Mouse (Mus musculus): Measurements from ENCODE around the gene Tlx2.

Gene Tlx2

DNA sequence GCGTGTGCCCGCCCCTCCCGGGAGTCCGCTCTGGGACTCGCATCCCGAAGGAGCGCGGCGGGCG is at the start of gene Tlx2:
Gene Tlx2, minus strand, starts transcription at position 47 of the 64 bp plus-strand sequence.
- DNase-seq (ENCODE audit: low spot score) = no peak

DNA sequence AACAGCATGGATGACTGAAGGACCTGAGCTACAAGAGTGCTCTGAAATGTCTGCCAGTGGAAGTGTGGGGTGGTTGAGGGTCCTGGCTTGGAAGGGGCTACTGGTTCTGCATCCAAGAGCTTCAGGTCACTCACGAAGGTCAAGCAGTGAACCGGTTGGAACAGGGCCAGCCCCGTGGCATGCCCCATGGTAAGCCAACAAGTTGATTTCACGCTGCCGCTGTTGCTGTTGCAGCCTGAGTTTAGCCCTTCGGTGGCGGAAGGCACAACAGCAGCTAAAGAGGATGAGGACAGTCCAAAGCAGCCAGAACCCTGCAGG is 49.6 kb upstream of the Tlx2 start:
- no peak for DNase-seq (ENCODE audit: low spot score)

GRCm38 (mm10) chr6:83118825-83119733 is 49.0 kb upstream of the Tlx2 start:
- DNase-seq (ENCODE audit: low spot score) = no peak

DNA sequence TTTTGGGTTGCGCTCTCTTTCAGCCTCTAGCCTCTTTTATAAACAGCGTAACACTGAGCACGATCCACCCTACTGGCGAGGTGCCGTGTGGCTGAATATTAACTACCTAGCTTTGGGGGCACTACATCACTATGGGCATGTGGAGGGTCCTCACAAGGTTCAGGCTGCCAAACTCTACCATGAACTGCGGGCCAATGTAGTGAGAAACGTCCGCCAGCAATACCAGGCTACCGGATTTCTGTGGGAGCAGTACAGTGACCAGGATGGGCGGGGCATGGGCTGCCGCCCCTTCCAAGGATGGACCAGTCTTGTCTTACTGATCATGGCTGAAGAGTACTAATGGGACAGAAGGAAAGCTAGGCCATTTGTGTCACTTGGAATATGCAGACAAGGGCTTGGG is 48.3 kb upstream of the Tlx2 start:
- no peak for DNase-seq (ENCODE audit: low spot score)

- peak; percentile 12 for DNase-seq (ENCODE audit: low spot score)
Measured at GRCm38 (mm10) chr6:83117616-83118015, 47.5 kb upstream of the Tlx2 start.

DNA sequence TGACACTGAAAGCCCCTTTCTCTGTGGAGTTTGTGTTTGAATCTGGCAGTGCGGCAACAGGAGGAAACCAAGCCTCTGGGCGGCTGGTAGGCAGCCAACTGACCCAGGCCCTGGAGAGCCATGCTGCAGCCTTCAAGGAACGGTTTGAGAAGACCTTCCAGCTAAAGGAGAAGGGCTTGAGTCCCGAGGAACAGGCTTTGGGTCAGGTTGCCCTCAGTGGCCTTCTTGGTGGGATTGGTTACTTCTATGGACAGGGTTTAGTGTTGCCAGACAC is 47.0 kb upstream of the Tlx2 start:
- no peak for DNase-seq (ENCODE audit: low spot score)

DNA sequence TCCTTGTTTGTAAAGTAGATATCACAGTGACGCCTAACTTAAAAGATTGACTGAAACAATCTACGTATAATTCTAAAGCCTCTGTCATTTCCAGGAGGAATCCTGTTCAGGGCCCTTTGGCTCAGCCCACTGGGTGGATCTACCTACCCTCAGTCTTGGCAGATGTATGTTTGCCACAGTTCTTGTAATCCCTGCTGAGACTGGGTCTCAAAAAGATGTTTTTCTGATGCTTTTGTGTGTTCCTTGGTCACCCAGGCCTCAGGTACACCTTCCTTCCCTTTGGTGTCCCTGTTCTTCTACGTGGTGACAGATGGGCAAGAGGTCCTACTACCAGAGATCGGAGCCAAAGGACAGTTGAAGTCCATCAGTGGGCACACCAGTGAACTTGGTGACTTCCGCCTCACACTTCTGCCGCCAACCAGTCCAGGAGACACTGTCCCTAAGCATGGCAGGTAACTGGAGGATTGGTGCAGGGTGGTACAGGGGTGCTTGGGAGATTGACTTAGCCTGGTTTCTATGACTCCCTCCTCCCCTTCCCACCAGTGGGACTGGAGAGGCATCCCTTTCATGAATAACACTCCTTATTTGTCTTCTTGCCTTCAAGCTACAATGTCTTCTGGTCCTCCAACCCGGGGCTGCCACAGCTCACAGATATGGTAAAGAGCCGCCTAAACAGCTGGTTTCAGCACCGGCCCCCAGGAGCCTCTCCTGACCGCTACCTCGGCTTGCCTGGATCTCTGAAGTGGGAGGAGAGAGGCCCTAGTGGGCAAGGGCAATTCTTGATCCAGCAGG is 46.5 kb upstream of the Tlx2 start:
- DNase-seq (ENCODE audit: low spot score) = no peak

DNA sequence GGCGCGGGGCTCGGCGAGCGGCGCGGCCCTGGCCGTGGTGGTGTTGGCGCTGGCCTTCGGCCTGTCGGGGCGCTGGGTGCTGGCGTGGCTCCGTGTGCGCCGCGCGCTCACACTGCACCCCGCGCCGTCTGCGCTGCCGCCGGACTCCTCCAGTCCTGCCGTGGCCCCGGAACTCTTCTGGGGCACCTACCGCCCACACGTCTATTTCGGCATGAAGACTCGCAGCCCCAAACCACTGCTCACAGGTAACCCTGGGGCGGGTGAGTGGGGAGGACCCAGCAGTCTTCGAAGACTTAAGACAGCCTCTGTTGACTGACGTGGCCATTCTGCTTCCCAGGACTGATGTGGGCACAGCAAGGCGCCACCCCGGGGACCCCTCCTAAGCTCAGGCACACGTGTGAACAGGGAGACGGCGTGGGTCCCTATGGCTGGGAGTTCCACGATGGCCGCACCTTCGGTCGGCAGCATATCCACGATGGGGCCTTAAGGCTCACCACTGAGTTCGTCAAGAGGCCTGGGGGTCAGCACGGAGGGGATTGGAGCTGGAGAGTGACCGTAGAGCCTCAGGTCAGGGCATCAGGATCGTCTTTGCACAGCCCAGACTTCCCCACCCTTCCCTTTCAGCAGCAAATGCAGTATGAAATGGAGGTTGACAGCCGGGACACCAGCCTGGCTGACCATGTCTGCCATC is 45.7 kb upstream of the Tlx2 start:
- peak; percentile 50 for DNase-seq (ENCODE audit: low spot score)

GRCm38 (mm10) chr6:83115011-83115671 is 45.0 kb upstream of the Tlx2 start, which contains the start of gene Mogs:
Gene Mogs, plus strand, starts transcription at chr6:83115496.
- peak; percentile 90 for DNase-seq (ENCODE audit: low spot score)

GRCm38 (mm10) chr6:83111510-83112136 is 41.5 kb upstream of the Tlx2 start:
- DNase-seq (ENCODE audit: low spot score) = no peak

GRCm38 (mm10) chr6:83108762-83109668 is 38.9 kb upstream of the Tlx2 start, which contains the start of gene Mrpl53:
Gene Mrpl53, plus strand, starts transcription at chr6:83109040.
- DNase-seq (ENCODE audit: low spot score) = peak; percentile 83

DNA sequence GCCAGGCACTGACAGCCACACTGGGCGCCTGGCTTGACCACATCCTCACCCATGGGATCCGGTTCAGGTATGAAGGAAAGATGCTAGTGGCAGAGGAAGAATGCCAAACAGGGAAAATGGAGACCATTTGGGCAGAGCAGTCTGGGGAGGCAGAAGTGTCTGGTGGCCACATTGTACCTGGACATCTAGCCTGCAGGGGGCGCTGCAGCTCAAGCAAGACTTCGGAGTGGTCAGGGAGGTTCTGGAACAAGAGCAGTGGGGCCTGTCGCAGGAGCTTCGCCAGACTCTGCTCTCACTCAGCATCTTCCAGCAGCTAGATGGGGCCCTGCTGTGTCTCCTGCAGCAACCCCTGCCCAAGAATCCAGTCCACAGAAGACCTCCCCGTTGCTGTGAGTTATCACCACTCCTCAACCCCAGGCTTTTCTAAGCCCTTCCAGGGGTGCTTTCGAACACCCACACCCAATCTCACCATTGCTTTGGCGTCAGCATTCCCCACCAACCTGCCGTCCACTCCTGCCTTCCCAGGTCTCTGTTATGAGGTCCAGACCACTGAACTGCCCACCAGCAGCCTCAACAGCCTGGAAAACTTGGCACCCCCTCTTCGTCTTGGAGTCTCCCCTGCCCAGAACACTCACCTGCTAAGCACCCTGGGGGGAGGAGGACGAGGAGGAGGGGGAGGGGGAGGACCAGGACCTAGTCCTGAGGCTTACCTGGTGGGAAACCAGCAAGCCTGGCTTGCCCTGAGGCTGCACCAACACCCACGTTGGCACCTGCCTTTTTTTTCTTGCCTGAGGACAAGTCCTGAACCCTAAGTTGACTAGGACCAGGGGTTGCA is 37.7 kb upstream of the Tlx2 start:
- peak; percentile 74 for DNase-seq (ENCODE audit: low spot score)

- DNase-seq (ENCODE audit: low spot score) = no peak
Measured at GRCm38 (mm10) chr6:83104158-83104557, 34.1 kb upstream of the Tlx2 start.

DNA sequence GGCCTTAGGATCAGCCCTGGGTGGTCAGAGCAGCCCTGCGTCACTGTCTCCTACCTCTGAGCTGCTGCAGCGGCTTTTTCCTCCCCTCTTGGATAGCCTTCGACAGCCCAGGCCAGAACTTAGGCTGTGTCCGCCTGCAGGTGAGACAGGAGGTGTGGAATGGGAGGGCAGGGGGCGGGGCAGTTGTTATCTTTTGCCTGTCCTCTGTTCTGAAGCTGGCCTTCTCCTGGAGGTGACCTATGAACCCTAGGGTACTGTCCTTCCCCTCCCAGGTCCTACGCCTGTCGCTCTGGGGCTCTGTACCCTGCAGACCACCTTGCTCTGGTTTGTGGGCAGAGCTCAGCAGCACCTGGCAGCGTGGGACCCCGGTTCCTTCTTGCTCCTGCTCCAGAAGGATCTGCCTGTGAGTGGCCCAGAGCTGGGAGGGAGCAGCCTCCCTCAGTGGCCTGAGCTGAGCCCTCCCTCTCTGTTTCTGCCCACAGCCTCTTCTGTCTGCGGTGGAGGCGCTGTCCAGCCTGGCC is 33.1 kb upstream of the Tlx2 start:
- no peak for DNase-seq (ENCODE audit: low spot score)

DNA sequence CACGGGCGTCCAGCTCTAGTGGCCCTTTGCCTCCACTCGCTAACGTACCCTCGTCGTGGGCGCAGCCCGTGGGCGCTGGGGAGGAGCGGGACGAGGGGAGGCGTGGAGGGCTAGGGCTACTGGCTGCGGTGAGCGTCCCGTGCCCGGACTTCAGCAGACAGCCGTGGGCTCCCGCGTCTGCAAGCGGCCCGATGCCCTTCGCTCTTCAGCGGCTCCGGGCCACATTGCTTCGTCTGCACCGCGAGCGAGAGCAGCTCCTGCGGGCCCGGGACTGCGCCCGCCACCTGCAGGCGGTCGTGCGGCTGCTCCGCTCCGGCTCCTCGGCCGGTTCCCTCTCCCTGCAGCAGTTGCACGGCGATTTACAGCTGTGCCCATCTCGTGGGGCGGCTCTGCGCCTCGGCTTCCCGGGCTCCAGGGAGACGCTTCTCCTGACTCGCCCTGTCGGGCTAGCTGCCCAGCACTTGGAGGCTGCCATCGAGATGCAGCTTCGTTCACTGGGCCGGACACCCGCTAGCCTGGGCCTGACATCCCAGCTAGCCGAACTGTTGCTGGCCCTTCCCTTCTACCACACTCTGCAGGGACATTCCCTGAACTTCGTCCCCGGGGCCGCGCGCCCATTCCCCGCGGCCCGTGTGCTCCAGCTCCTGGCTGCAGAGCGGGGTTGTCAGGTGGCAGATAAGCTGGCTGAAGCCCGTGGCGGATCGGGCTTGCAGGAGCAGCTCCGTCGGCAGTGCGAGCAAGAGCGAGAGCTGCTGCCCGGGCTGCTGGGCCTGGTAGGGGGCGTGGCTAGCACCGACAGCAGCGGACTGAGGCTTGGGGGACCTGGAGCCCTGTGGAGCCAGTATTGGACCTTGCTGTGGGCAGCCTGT is 31.8 kb upstream of the Tlx2 start:
- DNase-seq (ENCODE audit: low spot score) = peak; percentile 74

- DNase-seq (ENCODE audit: low spot score) = peak; percentile 89
Measured at GRCm38 (mm10) chr6:83101316-83101687, 31.2 kb upstream of the Tlx2 start, which contains the start of the genes Ccdc142 and Gm42688. Gene Ccdc142, plus strand, starts transcription at chr6:83101601. Gene Gm42688, plus strand, starts transcription at chr6:83101617.

- DNase-seq (ENCODE audit: low spot score) = no peak
Measured at GRCm38 (mm10) chr6:83098411-83098810, 28.3 kb upstream of the Tlx2 start.

DNA sequence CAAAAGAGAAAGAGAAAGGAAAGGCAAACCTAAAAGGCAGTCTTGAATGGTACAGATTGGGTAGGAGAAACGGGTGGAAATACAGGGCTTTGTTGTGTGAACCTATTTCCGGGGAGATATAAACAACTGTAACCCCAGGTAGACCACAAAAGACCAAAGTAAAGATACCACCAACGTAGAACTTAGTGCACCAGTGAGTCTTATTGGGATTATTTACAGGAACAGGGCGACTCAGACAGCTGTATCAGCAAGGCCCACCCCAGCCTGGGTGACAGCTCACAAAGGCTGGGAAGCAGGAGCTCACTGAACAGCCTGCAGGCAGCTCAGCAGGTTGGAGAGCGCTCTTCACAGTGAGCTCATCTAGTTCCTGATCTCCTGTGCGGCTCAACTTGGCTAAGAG is 25.9 kb upstream of the Tlx2 start:
- no peak for DNase-seq (ENCODE audit: low spot score)

Measured in testis, postnatal 14 days (tissue).